Mouse (Mus musculus) bone marrow macrophage, adult 2 months (primary cell): ENCODE data around the gene Zscan2.

Experiments
- CTCF ChIP-seq: IDR thresholded peaks from 2 replicates; pipeline ENCODE4 v1.5.1; 2012; ENCODE audit warnings: low read depth, mild to moderate bottlenecking, low read length, moderate library complexity
- POLR2A ChIP-seq: IDR thresholded peaks from 2 replicates; pipeline ENCODE4 v1.6.1; 2012; ENCODE audit warnings: mild to moderate bottlenecking, low read depth, low read length, borderline replicate concordance

DNA sequence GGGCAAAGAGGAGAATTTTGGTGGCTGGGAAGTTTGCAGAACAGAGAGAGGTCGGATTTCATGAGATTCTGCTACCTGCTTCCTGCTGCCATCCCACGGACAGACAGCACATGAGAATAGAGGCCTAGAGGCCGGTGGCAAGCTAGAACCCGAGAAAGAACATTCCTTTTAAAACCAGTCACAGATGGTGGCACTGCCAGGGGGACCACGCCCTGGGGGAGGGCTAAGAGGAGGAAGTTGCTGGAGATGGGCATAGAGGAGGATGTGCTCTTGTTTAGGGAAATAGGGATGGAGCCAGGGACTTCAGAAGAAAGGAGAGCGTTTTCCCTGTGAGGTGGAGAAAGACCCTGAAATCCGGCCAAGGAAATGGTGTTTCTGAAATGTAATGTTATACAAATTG lies 22.5 kb upstream of the Zscan2 start:
- TF ChIP-seq POLR2A = no peak
- TF ChIP-seq CTCF = no peak
